Comparison of ENCODE assay signal across 17 mouse cellular contexts in the genomic region with DNA sequence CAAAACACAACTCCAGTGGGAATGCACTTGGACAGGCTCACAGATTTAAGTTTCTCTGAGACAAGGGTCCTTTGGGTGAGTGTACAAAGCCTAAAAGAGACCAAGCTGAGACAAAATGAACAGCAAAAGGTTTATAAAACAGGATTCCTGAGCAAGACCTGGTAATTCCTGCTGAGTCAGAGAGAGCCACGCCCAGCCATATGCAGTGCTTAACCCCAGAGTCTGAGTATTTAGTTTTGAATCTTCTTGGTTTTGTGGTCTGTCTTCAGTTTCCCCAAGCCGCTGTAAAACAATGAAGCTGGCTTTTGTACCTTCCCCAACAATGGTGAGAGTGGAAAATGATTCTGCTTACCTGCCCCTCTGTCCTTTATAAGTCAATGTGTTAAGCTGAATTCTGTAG.
A peak's percentile ranks its signal among the peaks of the same experiment; 100 is the strongest.
DNase-seq lines count a peak whose midpoint lies in the region; ATAC-seq and TF ChIP-seq lines count a peak whose summit lies in the region.
"Had no signal": no experiment of that assay in that cellular context is flagged by ENCODE, and none has a peak within 500 bp of the region (broad histone marks: within the 10 kb centered on the region; RNA-seq: fewer than 3 reads in every experiment).

No protein-coding gene starts in this region.

- no peaks in the 10 kb centered on the region for H3K9me3 ChIP-seq in liver, embryonic 12.5 days (replicated peaks)
- H3K9me3 ChIP-seq in liver, embryonic 11.5 days (ENCODE audit: control insufficient read depth, low read length): no peaks in the 10 kb centered on the region
- H3K9me3 ChIP-seq in embryonic facial prominence, embryonic 14.5 days (ENCODE audit: control insufficient read depth, low read length): no peaks in the 10 kb centered on the region
- H3K9me3 ChIP-seq: megakaryocyte, embryonic 14.5 days had no signal

- no peaks in the 10 kb centered on the region for H3K79me2 ChIP-seq in myocyte (ENCODE audit: control insufficient read depth, insufficient read depth)

- H3K36me3 ChIP-seq in liver, embryonic 12.5 days: no peaks in the 10 kb centered on the region
- no peaks in the 10 kb centered on the region for H3K36me3 ChIP-seq in liver, embryonic 11.5 days (ENCODE audit: control insufficient read depth, insufficient read depth, low read length)
- no peaks in the 10 kb centered on the region for H3K36me3 ChIP-seq in embryonic facial prominence, embryonic 14.5 days (ENCODE audit: control insufficient read depth, insufficient read depth, low read length)
- no peaks in the 10 kb centered on the region for H3K36me3 ChIP-seq in myocyte (ENCODE audit: control insufficient read depth, insufficient read depth)

- H3K27me3 ChIP-seq in liver, embryonic 12.5 days (replicated peaks): no peaks in the 10 kb centered on the region
- no peaks in the 10 kb centered on the region for H3K27me3 ChIP-seq in liver, embryonic 11.5 days (replicated peaks; ENCODE audit: control insufficient read depth, insufficient read depth, low read length)
- no peaks in the 10 kb centered on the region for H3K27me3 ChIP-seq in embryonic facial prominence, embryonic 14.5 days (replicated peaks; ENCODE audit: control insufficient read depth, insufficient read depth, low read length)
- no peaks in the 10 kb centered on the region for H3K27me3 ChIP-seq in myocyte (ENCODE audit: control insufficient read depth, insufficient read depth, insufficient read length)
- H3K27me3 ChIP-seq: megakaryocyte, embryonic 14.5 days had no signal

- ATAC-seq in liver, embryonic 12.5 days: 0 out of 2 replicates have a peak, but pooled peaks have one; percentile 47
- ATAC-seq in liver, embryonic 11.5 days (replicated peaks; ENCODE audit: low FRiP score): no peak
- peak; percentile 49; the same call in 1 of the 2 replicates for ATAC-seq in embryonic facial prominence, embryonic 14.5 days (ENCODE audit: low read depth)
- ATAC-seq: CD4-positive, CD25-positive, alpha-beta regulatory T cell, adult 4 months had no signal

- H3K4me3 ChIP-seq in liver, embryonic 12.5 days: no peak overlapping the region
- no peak overlapping the region for H3K4me3 ChIP-seq in liver, embryonic 11.5 days (ENCODE audit: low read depth, low read length)
- no peak overlapping the region for H3K4me3 ChIP-seq in embryonic facial prominence, embryonic 14.5 days (ENCODE audit: low read depth, low read length)
- H3K4me3 ChIP-seq in myocyte: no peak overlapping the region
- H3K4me3 ChIP-seq: erythroblast, embryonic 14.5 days; megakaryocyte, embryonic 14.5 days had no signal

- no peak for DNase-seq in liver, embryonic 11.5 days (ENCODE audit: low spot score)
- DNase-seq in R1 (ENCODE audit: low read depth, low spot score): peak; percentile 61
- peak; percentile 65 for DNase-seq in embryonic facial prominence, embryonic 14.5 days (ENCODE audit: low spot score)
- no peak for DNase-seq in cerebellum, adult 18-20 months
- DNase-seq in adrenal gland, adult (ENCODE audit: inconsistent age in 2 of 2, low spot score in 1 of 2): no peak
- no peak for DNase-seq in right cerebral cortex, adult 2 months (ENCODE audit: low spot score in 2 of 2)
- DNase-seq: adrenal gland, postnatal 25 days; cerebellum, adult 11 months; heart, postnatal 10 days; lung, embryonic 14.5 days; spleen, adult 18-20 months had no signal

- H3K4me2 ChIP-seq in liver, embryonic 12.5 days: no peak overlapping the region
- H3K4me2 ChIP-seq in liver, embryonic 11.5 days: no peak overlapping the region
- no peak overlapping the region for H3K4me2 ChIP-seq in embryonic facial prominence, embryonic 14.5 days (ENCODE audit: low read depth, low read length)
- H3K4me2 ChIP-seq in myocyte (ENCODE audit: low read depth): peak overlapping the region; percentile 35
- H3K4me2 ChIP-seq: lung, embryonic 14.5 days had no signal

- no peak overlapping the region for H3K27ac ChIP-seq in liver, embryonic 12.5 days
- no peak overlapping the region for H3K27ac ChIP-seq in liver, embryonic 11.5 days (ENCODE audit: low read depth, low read length)
- 0 out of 2 replicates have a peak overlapping the region, but pooled peaks have one; percentile 24 for H3K27ac ChIP-seq in embryonic facial prominence, embryonic 14.5 days (replicated peaks; ENCODE audit: low read depth, low read length)
- H3K27ac ChIP-seq: kidney, postnatal 0 days had no signal

- 19% methylated on average over 2 of the region's 2 CpGs for WGBS in liver, embryonic 12.5 days (ENCODE audit: insufficient replicate concordance)
- WGBS in liver, embryonic 11.5 days: 54% methylated on average over 2 of the region's 2 CpGs
- 33% methylated on average over 2 of the region's 2 CpGs for WGBS in embryonic facial prominence, embryonic 14.5 days

- H3ac ChIP-seq in myocyte (ENCODE audit: control insufficient read depth, insufficient read length): no peak overlapping the region

- TF ChIP-seq POLR2A in myocyte (IDR thresholded peaks at IDR 0.05; ENCODE audit: insufficient read length, low read depth): no peak

- H3K9ac ChIP-seq in liver, embryonic 12.5 days: no peak overlapping the region
- no peak overlapping the region for H3K9ac ChIP-seq in liver, embryonic 11.5 days (ENCODE audit: low read depth, low read length)
- H3K9ac ChIP-seq in embryonic facial prominence, embryonic 14.5 days (ENCODE audit: low read depth, low read length): no peak overlapping the region
- H3K9ac ChIP-seq: lung, embryonic 14.5 days had no signal

- H3K4me1 ChIP-seq in liver, embryonic 12.5 days: peaks cover 20% of the 10 kb centered on the region
- H3K4me1 ChIP-seq in liver, embryonic 11.5 days (replicated peaks; ENCODE audit: control insufficient read depth, insufficient read depth, low read length): peaks cover 6% of the 10 kb centered on the region
- H3K4me1 ChIP-seq in embryonic facial prominence, embryonic 14.5 days (ENCODE audit: control insufficient read depth, insufficient read depth, low read length): peaks cover 39% of the 10 kb centered on the region

TF ChIP-seq in myocyte, 11 proteins besides CTCF, POLR2A, EP300 and RAD21:
- TF ChIP-seq MYOD1 (IDR thresholded peaks at IDR 0.05; ENCODE audit: control insufficient read depth in 1 of 3, insufficient read length in 2 of 3, low read depth in 2 of 3): no peak
- TF ChIP-seq E2F4 (IDR thresholded peaks at IDR 0.05; ENCODE audit: insufficient read depth): no peak
- TF ChIP-seq TCF12 (IDR thresholded peaks at IDR 0.05; ENCODE audit: insufficient read depth, poor library complexity, severe bottlenecking): no peak
- TF ChIP-seq CEBPB (IDR thresholded peaks at IDR 0.05; ENCODE audit: insufficient read depth, poor library complexity, severe bottlenecking): no peak
- TF ChIP-seq MAX (IDR thresholded peaks at IDR 0.05; ENCODE audit: low read depth): no peak
- TF ChIP-seq REST (IDR thresholded peaks at IDR 0.05; ENCODE audit: insufficient read depth, insufficient read length): no peak
- no peak for TF ChIP-seq TCF3 (IDR thresholded peaks at IDR 0.05; ENCODE audit: insufficient read length, low read depth)
- TF ChIP-seq USF1 (IDR thresholded peaks at IDR 0.05; ENCODE audit: low read depth): no peak
- no peak for TF ChIP-seq MYOG (IDR thresholded peaks at IDR 0.05; ENCODE audit: control insufficient read depth in 1 of 3, insufficient read depth in 1 of 3, insufficient read length in 2 of 3, low read depth in 2 of 3)
- no peak for TF ChIP-seq SRF (IDR thresholded peaks at IDR 0.05; ENCODE audit: control insufficient read depth, insufficient read length, low read depth)
- no peak for TF ChIP-seq POLR2AphosphoS2 (IDR thresholded peaks at IDR 0.05; ENCODE audit: insufficient read length, low read depth)

Comparison
In these comparisons a context has a peak if more than half of its experiments do, and no peak if none do; other contexts are left out.
1. DNase-seq: peak in R1 (single experiment) and embryonic facial prominence, embryonic 14.5 days (single experiment); none in liver, embryonic 11.5 days (single experiment), cerebellum, adult 18-20 months (0 of 2), adrenal gland, adult (0 of 2) and right cerebral cortex, adult 2 months (0 of 2).